Mouse (Mus musculus): ENCODE results near the gene Suz12.

DNA sequence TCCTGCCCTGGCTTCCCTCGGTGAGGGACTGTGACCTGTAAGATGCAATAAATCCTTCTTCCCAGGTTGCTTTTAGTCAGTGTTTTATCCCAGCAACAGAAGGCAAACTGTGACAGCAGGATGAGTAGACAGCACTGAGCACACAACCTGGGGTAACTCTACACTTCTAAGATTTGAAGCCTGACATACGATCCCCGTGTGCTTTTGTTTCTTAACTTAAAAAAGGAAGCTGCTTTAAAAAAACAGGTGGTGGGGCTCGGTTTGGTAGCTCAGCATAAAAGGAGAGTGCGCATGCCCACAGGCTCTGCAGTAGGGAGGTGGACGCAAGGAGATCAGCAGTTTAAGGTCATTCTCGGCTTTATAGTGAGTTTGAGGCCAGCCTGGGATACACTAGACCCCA lies 59.5 kb downstream of the Suz12 start:
- TF ChIP-seq USF1 (IDR thresholded peaks at IDR 0.05; ENCODE audit: low read depth, low read length) (no peak), MAX (IDR thresholded peaks at IDR 0.05; ENCODE audit: low read length) (no peak), ZKSCAN1 (IDR thresholded peaks at IDR 0.05; ENCODE audit: low read depth, low read length) (no peak), CTCF (IDR thresholded peaks at IDR 0.05 in 2 of 3, conservative IDR thresholded peaks at IDR 0.05 in 1 of 3; ENCODE audit: control insufficient read depth in 1 of 3, insufficient read depth in 1 of 3, low read depth in 2 of 3, low read length in 3 of 3, poor library complexity in 1 of 3, severe bottlenecking in 1 of 3) (no peak), ZNF384 (IDR thresholded peaks at IDR 0.05; ENCODE audit: low read depth, low read length) (no peak), EP300 (IDR thresholded peaks at IDR 0.05; ENCODE audit: low read depth in 1 of 2, low read length in 2 of 2) (no peak), POLR2A (IDR thresholded peaks at IDR 0.05; ENCODE audit: control insufficient read depth in 1 of 2, insufficient read depth in 1 of 2, low read depth in 1 of 2, low read length in 2 of 2, poor library complexity in 1 of 2) (no peak), USF2 (IDR thresholded peaks at IDR 0.05; ENCODE audit: borderline replicate concordance in 1 of 2, insufficient read depth in 1 of 2, low read depth in 1 of 2, low read length in 2 of 2) (no peak), E2F4 (IDR thresholded peaks at IDR 0.05; ENCODE audit: borderline replicate concordance, low read depth, low read length) (no peak), SIN3A (IDR thresholded peaks at IDR 0.05; ENCODE audit: low read length) (no peak), HCFC1 (IDR thresholded peaks at IDR 0.05; ENCODE audit: low read depth, low read length) (no peak), MAZ (IDR thresholded peaks at IDR 0.05; ENCODE audit: low read depth, low read length) (no peak)
